Mouse (Mus musculus): Measurements from ENCODE around the gene Cacnb4.

Gene Cacnb4

GRCm38 (mm10) chr2:52603935-52604650 lies 72.5 kb downstream of the Cacnb4 start:
- no peak for DNase-seq

GRCm38 (mm10) chr2:52603421-52603820 lies 73.2 kb downstream of the Cacnb4 start:
- DNase-seq: no peak

- no peak for DNase-seq
Measured at GRCm38 (mm10) chr2:52602921-52603320, 73.7 kb downstream of the Cacnb4 start.

GRCm38 (mm10) chr2:52602228-52602627 lies 74.4 kb downstream of the Cacnb4 start:
- DNase-seq: no peak

GRCm38 (mm10) chr2:52597511-52597910 lies 79.1 kb downstream of the Cacnb4 start:
- no peak for DNase-seq

GRCm38 (mm10) chr2:52593814-52594213 lies 82.8 kb downstream of the Cacnb4 start:
- DNase-seq: no peak

GRCm38 (mm10) chr2:52593260-52593659 lies 83.4 kb downstream of the Cacnb4 start:
- DNase-seq: no peak

- DNase-seq: peak; percentile 77
Measured at GRCm38 (mm10) chr2:52590970-52591347, 85.7 kb downstream of the Cacnb4 start.

GRCm38 (mm10) chr2:52590340-52590969 lies 86.2 kb downstream of the Cacnb4 start:
- no peak for DNase-seq

GRCm38 (mm10) chr2:52589514-52589913 lies 87.1 kb downstream of the Cacnb4 start:
- DNase-seq: no peak

GRCm38 (mm10) chr2:52585384-52585783 lies 91.2 kb downstream of the Cacnb4 start:
- DNase-seq: no peak

- no peak for DNase-seq
Measured at GRCm38 (mm10) chr2:52581132-52581781, 95.4 kb downstream of the Cacnb4 start.

GRCm38 (mm10) chr2:52580697-52581096 lies 95.9 kb downstream of the Cacnb4 start:
- DNase-seq: no peak

GRCm38 (mm10) chr2:52578846-52579245 lies 97.8 kb downstream of the Cacnb4 start:
- no peak for DNase-seq

- DNase-seq: no peak
Measured at GRCm38 (mm10) chr2:52577700-52578099, 98.9 kb downstream of the Cacnb4 start.

GRCm38 (mm10) chr2:52576546-52576945 lies 100.1 kb downstream of the Cacnb4 start:
- no peak for DNase-seq

GRCm38 (mm10) chr2:52575637-52576175 lies 100.9 kb downstream of the Cacnb4 start:
- no peak for DNase-seq

- DNase-seq: peak; percentile 13
Measured at GRCm38 (mm10) chr2:52574929-52575328, 101.7 kb downstream of the Cacnb4 start.

- DNase-seq: no peak
Measured at GRCm38 (mm10) chr2:52572221-52572620, 104.4 kb downstream of the Cacnb4 start.

GRCm38 (mm10) chr2:52571339-52571968 lies 105.2 kb downstream of the Cacnb4 start:
- peak; percentile 33 for DNase-seq

- DNase-seq: no peak
Measured at GRCm38 (mm10) chr2:52570781-52571180, 105.8 kb downstream of the Cacnb4 start.

GRCm38 (mm10) chr2:52570171-52570570 lies 106.5 kb downstream of the Cacnb4 start:
- DNase-seq: peak; percentile 59

- no peak for DNase-seq
Measured at GRCm38 (mm10) chr2:52568131-52568530, 108.5 kb downstream of the Cacnb4 start.

All from thymus, postnatal 4 days (tissue).